Mouse (Mus musculus) cerebellum, adult 8-10 months (tissue): ENCODE data around the gene Tmem59.

Source experiments
- DNase-seq: peaks from one replicate; pipeline ENCODE4 v3.0.0; 2022

Gene Tmem59

GRCm38 (mm10) chr4:107243365-107244333 is 65.5 kb downstream of the Tmem59 start:
- DNase-seq, result no peak

GRCm38 (mm10) chr4:107245368-107245767 is 67.2 kb downstream of the Tmem59 start:
- no peak for DNase-seq

GRCm38 (mm10) chr4:107246040-107246439 is 67.8 kb downstream of the Tmem59 start:
- DNase-seq, result no peak

GRCm38 (mm10) chr4:107247110-107247509 is 68.9 kb downstream of the Tmem59 start:
- no peak for DNase-seq

DNA sequence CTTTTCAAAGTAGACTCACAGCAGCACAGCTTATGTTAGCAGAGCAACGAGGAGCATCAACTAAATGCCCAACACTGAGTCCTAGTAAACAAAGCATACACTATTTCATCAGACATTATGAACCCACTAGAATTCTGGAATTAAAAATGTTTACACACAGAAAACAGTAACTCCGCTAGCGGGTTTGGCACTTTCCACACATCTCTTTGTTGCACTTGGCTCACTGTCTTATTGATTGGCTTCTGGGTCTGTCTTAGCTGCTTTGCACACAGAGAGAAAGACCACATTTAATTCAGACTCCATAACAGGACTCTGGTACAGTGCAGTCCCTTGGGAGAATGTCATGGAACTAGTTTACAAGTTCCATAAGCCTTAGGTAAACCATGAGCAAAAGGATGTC is 69.9 kb downstream of the Tmem59 start:
- DNase-seq, result no peak

GRCm38 (mm10) chr4:107249471-107249870 is 71.3 kb downstream of the Tmem59 start:
- no peak for DNase-seq

GRCm38 (mm10) chr4:107250494-107250893 is 72.3 kb downstream of the Tmem59 start:
- DNase-seq, result peak; percentile 40
